Mouse (Mus musculus): ENCODE data around the gene Ccdc57. TPM values are rescaled to one million over a fixed set of nuclear protein-coding genes. Genes with fewer than 3 reads are reported as not detected.

Gene Ccdc57
- 6.3 and 7.2 TPM in 2 replicates for polyA plus RNA-seq (2014; fragmentation: Nextera tagmentation; extraction: Ambion mirVana)

DNA sequence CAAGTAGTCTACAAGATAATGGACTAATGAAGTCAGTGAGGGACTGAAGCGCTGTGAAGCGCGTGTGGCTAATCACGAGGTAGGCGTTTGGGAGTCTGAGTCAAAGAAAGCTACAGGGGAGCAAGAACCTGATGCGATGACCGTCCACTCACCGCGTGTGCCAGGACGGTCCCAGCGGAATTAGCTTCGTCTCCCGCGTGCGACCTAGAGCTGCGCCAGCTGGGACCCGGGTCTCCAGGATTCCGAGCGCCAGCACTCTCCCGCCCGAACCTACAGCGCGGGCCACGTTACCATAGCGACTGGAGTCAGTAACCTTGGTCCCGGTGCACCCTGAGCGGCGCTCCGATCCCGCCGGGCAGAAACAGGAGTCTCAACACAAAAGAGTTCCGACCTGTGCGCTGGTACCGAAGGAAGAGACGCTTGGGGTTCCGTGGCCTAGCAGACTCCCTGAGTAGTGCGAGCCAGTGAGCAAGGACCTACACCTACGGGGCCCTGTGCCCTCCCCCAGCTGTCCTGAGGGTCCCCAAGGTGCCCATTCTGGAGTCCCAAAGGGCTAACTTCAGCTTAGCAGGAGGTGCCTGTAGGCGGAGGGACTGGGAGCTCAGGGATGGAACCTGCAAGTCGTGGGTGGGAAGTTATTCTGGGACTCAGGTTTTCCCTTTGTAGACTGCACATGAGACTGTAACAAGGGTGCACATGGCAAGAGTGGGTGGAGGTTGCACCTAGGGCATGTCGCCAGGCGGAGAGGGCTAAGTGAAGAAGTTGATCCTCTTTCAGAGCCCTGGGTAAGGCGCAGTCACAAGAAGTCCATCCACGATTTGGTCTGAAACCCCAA, at the start of gene Ccdc57:
Gene Ccdc57 (minus strand): TSS at position 309 of the 835 bp plus-strand sequence.
- peak within 1 kb of the TSS; percentile 85 for H3K4me2 ChIP-seq
- H3K9ac ChIP-seq: peak within 1 kb of the TSS; percentile 69
- no peaks in the 10 kb centered on the region for H3K9me3 ChIP-seq (ENCODE audit: low read depth, low read length)
- H3K36me3 ChIP-seq (ENCODE audit: insufficient read depth): no peaks in the 10 kb centered on the region
- WGBS: 10% methylated on average over 44 of the region's 44 CpGs
- DNase-seq: peak; percentile 96
- H3K27me3 ChIP-seq (ENCODE audit: insufficient read depth, low read length): no peaks in the 10 kb centered on the region
- no peak for TF ChIP-seq CTCF (IDR thresholded peaks at IDR 0.05; ENCODE audit: low read depth)
- H3K27ac ChIP-seq (ENCODE audit: low read depth): no peak within 1 kb of the TSS
- peak within 1 kb of the TSS; percentile 71 for H3K4me3 ChIP-seq (ENCODE audit: low read depth, low read length)
- H3K4me1 ChIP-seq (ENCODE audit: insufficient read depth): no peaks in the 10 kb centered on the region; the same call in 1 of the 2 replicates
- ATAC-seq (ENCODE audit: insufficient read depth): peak; percentile 96

DNA sequence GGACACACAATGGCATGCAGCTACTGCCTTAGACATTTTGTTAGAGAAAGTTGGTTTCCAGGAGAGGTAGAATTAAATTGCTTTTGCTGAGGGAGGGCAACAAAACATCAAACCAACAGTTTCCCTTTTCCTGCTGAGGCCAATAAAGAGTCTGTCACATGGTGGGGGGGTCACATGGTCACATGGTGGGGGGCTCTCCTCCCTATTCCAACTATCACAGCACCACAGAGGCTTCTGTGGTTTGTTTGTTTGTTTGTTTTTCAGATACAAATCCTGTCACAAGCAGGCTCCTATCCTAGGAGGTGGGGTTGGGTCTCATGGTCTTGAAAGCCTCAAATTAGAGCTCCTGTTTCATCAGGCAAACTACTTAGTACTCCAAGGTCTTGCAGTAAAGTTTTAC, 49.8 kb upstream of the Ccdc57 start:
- Histone ChIP-seq H3K36me3 (ENCODE audit: insufficient read depth) (peaks cover 92% of the 10 kb centered on the region), H3K9me3 (ENCODE audit: low read depth, low read length) (no peaks in the 10 kb centered on the region), H3K4me1 (ENCODE audit: insufficient read depth) (no peaks in the 10 kb centered on the region), H3K4me2 (no peak overlapping the region), H3K4me3 (ENCODE audit: low read depth, low read length) (no peak overlapping the region), H3K27me3 (ENCODE audit: insufficient read depth, low read length) (no peaks in the 10 kb centered on the region), H3K9ac (no peak overlapping the region), H3K27ac (ENCODE audit: low read depth) (no peak overlapping the region)
- ATAC-seq (ENCODE audit: insufficient read depth) (no peak), DNase-seq (no peak)
- TF ChIP-seq CTCF (IDR thresholded peaks at IDR 0.05; ENCODE audit: low read depth): no peak

- Histone ChIP-seq H3K27ac (ENCODE audit: low read depth) (no peak overlapping the region), H3K4me2 (no peak overlapping the region), H3K36me3 (ENCODE audit: insufficient read depth) (peaks cover 92% of the 10 kb centered on the region), H3K9me3 (ENCODE audit: low read depth, low read length) (no peaks in the 10 kb centered on the region), H3K4me3 (ENCODE audit: low read depth, low read length) (no peak overlapping the region), H3K27me3 (ENCODE audit: insufficient read depth, low read length) (no peaks in the 10 kb centered on the region), H3K9ac (no peak overlapping the region), H3K4me1 (ENCODE audit: insufficient read depth) (no peaks in the 10 kb centered on the region)
- no peak for ATAC-seq (ENCODE audit: insufficient read depth)
- TF ChIP-seq CTCF (IDR thresholded peaks at IDR 0.05; ENCODE audit: low read depth): no peak
- 80% methylated on average over 4 of the region's 4 CpGs for WGBS
- no peak for DNase-seq
Measured at GRCm38 (mm10) chr11:120981661-120982060, 49.0 kb upstream of the Ccdc57 start.

- Histone ChIP-seq H3K9me3 (ENCODE audit: low read depth, low read length) (no peaks in the 10 kb centered on the region), H3K27me3 (ENCODE audit: insufficient read depth, low read length) (no peaks in the 10 kb centered on the region), H3K9ac (no peak overlapping the region), H3K4me3 (ENCODE audit: low read depth, low read length) (no peak overlapping the region), H3K36me3 (ENCODE audit: insufficient read depth) (peaks cover 91% of the 10 kb centered on the region), H3K27ac (ENCODE audit: low read depth) (peak overlapping the region; percentile 10; the same call in 1 of the 2 replicates), H3K4me1 (ENCODE audit: insufficient read depth) (no peaks in the 10 kb centered on the region), H3K4me2 (no peak overlapping the region)
- TF ChIP-seq CTCF (IDR thresholded peaks at IDR 0.05; ENCODE audit: low read depth): no peak
- DNase-seq (peak; percentile 30), ATAC-seq (ENCODE audit: insufficient read depth) (no peak)
- WGBS: 64% methylated on average over 9 of the region's 9 CpGs
Measured at GRCm38 (mm10) chr11:120980427-120981035, 47.9 kb upstream of the Ccdc57 start.

- no peaks in the 10 kb centered on the region for H3K27me3 ChIP-seq (ENCODE audit: insufficient read depth, low read length)
- H3K9ac ChIP-seq: no peak overlapping the region
- DNase-seq (no peak), ATAC-seq (ENCODE audit: insufficient read depth) (0 out of 2 replicates have a peak, but pooled peaks have one; percentile 17)
- H3K27ac ChIP-seq (ENCODE audit: low read depth): no peak overlapping the region
- 54% methylated on average over 8 of the region's 8 CpGs for WGBS
- peaks cover 92% of the 10 kb centered on the region for H3K36me3 ChIP-seq (ENCODE audit: insufficient read depth)
- no peak overlapping the region for H3K4me3 ChIP-seq (ENCODE audit: low read depth, low read length)
- H3K9me3 ChIP-seq (ENCODE audit: low read depth, low read length): no peaks in the 10 kb centered on the region
- no peak for TF ChIP-seq CTCF (IDR thresholded peaks at IDR 0.05; ENCODE audit: low read depth)
- no peaks in the 10 kb centered on the region for H3K4me1 ChIP-seq (ENCODE audit: insufficient read depth)
- H3K4me2 ChIP-seq: no peak overlapping the region; the same call in 1 of the 2 replicates
Measured at GRCm38 (mm10) chr11:120979711-120980426, 47.2 kb upstream of the Ccdc57 start.

DNA sequence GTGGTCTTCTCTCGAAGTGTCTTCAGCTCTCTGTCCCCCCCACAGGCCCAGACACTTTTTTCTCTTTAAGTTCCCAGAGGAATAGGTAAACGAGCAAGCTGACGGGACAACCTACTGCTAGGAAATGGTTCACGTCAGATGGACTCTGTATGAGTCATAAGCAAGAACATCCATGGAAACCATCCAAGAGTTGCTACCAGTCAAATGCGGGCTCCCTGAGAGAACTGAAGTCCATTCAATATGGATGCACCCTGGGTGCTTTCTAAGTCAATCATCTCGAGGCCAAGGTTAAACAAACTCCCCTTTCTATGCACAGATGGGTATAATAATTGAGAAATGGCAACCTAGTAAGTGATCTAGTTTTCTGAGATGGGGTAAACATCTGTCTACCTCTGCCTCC, 40.6 kb upstream of the Ccdc57 start:
- 75% methylated on average over 6 of the region's 6 CpGs for WGBS
- Histone ChIP-seq H3K27ac (ENCODE audit: low read depth) (no peak overlapping the region), H3K9ac (no peak overlapping the region), H3K9me3 (ENCODE audit: low read depth, low read length) (no peaks in the 10 kb centered on the region), H3K4me1 (ENCODE audit: insufficient read depth) (no peaks in the 10 kb centered on the region), H3K36me3 (ENCODE audit: insufficient read depth) (peaks cover 99% of the 10 kb centered on the region), H3K27me3 (ENCODE audit: insufficient read depth, low read length) (no peaks in the 10 kb centered on the region), H3K4me2 (no peak overlapping the region), H3K4me3 (ENCODE audit: low read depth, low read length) (no peak overlapping the region)
- ATAC-seq (ENCODE audit: insufficient read depth) (no peak), DNase-seq (no peak)
- TF ChIP-seq CTCF (IDR thresholded peaks at IDR 0.05; ENCODE audit: low read depth): no peak

GRCm38 (mm10) chr11:120971237-120971636, 38.6 kb upstream of the Ccdc57 start:
- 89% methylated on average over 5 of the region's 5 CpGs for WGBS
- no peak overlapping the region for H3K9ac ChIP-seq
- no peaks in the 10 kb centered on the region for H3K4me1 ChIP-seq (ENCODE audit: insufficient read depth)
- ATAC-seq (ENCODE audit: insufficient read depth) (no peak), DNase-seq (no peak)
- no peak overlapping the region for H3K27ac ChIP-seq (ENCODE audit: low read depth)
- no peak overlapping the region for H3K4me3 ChIP-seq (ENCODE audit: low read depth, low read length)
- no peaks in the 10 kb centered on the region for H3K9me3 ChIP-seq (ENCODE audit: low read depth, low read length)
- H3K4me2 ChIP-seq: no peak overlapping the region
- H3K36me3 ChIP-seq (ENCODE audit: insufficient read depth): peaks cover 99% of the 10 kb centered on the region
- no peaks in the 10 kb centered on the region for H3K27me3 ChIP-seq (ENCODE audit: insufficient read depth, low read length)
- no peak for TF ChIP-seq CTCF (IDR thresholded peaks at IDR 0.05; ENCODE audit: low read depth)
